Mouse (Mus musculus) MEL (cell line): ENCODE data around the gene Bet1l. TPM values are rescaled to one million over a fixed set of nuclear protein-coding genes. Genes with fewer than 3 reads are reported as not detected.

Experiments
- DNase-seq: peaks from one replicate; pipeline ENCODE4 v3.0.0; 2011; ENCODE audit warnings: low read depth, low spot score
- H3K27ac ChIP-seq: 2 replicates; pipeline ENCODE4 v1.5.1; 2012; ENCODE audit warnings: low read depth, mild to moderate bottlenecking, control low read depth, low read length, moderate library complexity; ENCODE audit not compliant: control insufficient read depth
- H3K27me3 ChIP-seq, 2 experiments: fragments of 150-350 bp in 1 of 2; sonication (generic) in 1 of 2; 2 replicates each; pipeline ENCODE4 v1.6.1; 2012; ENCODE audit warnings: low read length in 2 of 2, mild to moderate bottlenecking in 2 of 2, improper control_type of control experiment in 1 of 2, moderate library complexity in 1 of 2; ENCODE audit not compliant: insufficient read depth in 2 of 2, control insufficient read depth in 1 of 2
- H3K36me3 ChIP-seq, 2 experiments: 2 replicates each; pipeline ENCODE4 v1.6.1; 2012 to 2014; ENCODE audit warnings: low read length in 2 of 2, improper control_type of control experiment in 1 of 2, inconsistent platforms in 1 of 2, mild to moderate bottlenecking in 1 of 2; ENCODE audit not compliant: insufficient read depth in 2 of 2, control insufficient read depth in 1 of 2
- H3K4me1 ChIP-seq, 2 experiments: fragments of 150-350 bp in 1 of 2; sonication (generic) in 1 of 2; 2 replicates each; pipeline ENCODE4 v1.6.1; 2012; ENCODE audit warnings: low read length in 2 of 2, improper control_type of control experiment in 1 of 2, mild to moderate bottlenecking in 1 of 2; ENCODE audit not compliant: insufficient read depth in 2 of 2, control insufficient read depth in 1 of 2
- H3K4me3 ChIP-seq, 2 experiments: fragments of 150-350 bp in 1 of 2; sonication (generic) in 1 of 2; 2 replicates each; pipeline ENCODE4 v1.5.1; 2012; ENCODE audit warnings: low read depth in 2 of 2, low read length in 2 of 2, mild to moderate bottlenecking in 2 of 2, moderate library complexity in 2 of 2, control low read depth in 1 of 2, improper control_type of control experiment in 1 of 2; ENCODE audit not compliant: control insufficient read depth in 1 of 2, insufficient read depth in 1 of 2
- H3K79me2 ChIP-seq: 2 replicates; pipeline ENCODE4 v1.6.1; 2012; ENCODE audit warnings: mild to moderate bottlenecking, low read length, moderate library complexity; ENCODE audit not compliant: control insufficient read depth, poor library complexity, insufficient read depth
- H3K9ac ChIP-seq: 2 replicates; pipeline ENCODE4 v1.6.1; 2012; ENCODE audit warnings: low read depth, mild to moderate bottlenecking, control low read depth, low read length, moderate library complexity; ENCODE audit not compliant: control insufficient read depth, poor library complexity, severe bottlenecking
- H3K9me3 ChIP-seq: fragments of 150-350 bp; sonication (generic); replicated peaks from 2 replicates; pipeline ENCODE4 v1.6.1; 2012; ENCODE audit warnings: mild to moderate bottlenecking, low read length, improper control_type of control experiment, moderate library complexity; ENCODE audit not compliant: insufficient read depth
- CHD2 ChIP-seq: IDR thresholded peaks from 2 replicates; pipeline ENCODE4 v1.6.1; 2011; ENCODE audit warnings: low read length, improper control_type of control experiment
- ELF1 ChIP-seq: IDR thresholded peaks from 2 replicates; pipeline ENCODE4 v1.6.1; 2014; ENCODE audit warnings: low read depth, mild to moderate bottlenecking, inconsistent platforms, low read length, improper control_type of control experiment, moderate library complexity
- HCFC1 ChIP-seq: IDR thresholded peaks from 2 replicates; pipeline ENCODE4 v1.6.1; 2012; ENCODE audit warnings: low read depth, mild to moderate bottlenecking, inconsistent platforms, low read length, improper control_type of control experiment, moderate library complexity
- MAFK ChIP-seq: IDR thresholded peaks from 2 replicates; pipeline ENCODE4 v1.6.1; 2011; ENCODE audit warnings: low read depth, mild to moderate bottlenecking, low read length, improper control_type of control experiment, borderline replicate concordance
- MAX ChIP-seq: IDR thresholded peaks from 2 replicates; pipeline ENCODE4 v1.6.1; 2011; ENCODE audit warnings: low read length, improper control_type of control experiment
- MYB ChIP-seq: IDR thresholded peaks from 2 replicates; pipeline ENCODE4 v1.6.1; 2011; ENCODE audit warnings: mild to moderate bottlenecking, low read depth, low read length, improper control_type of control experiment
- MYC ChIP-seq: IDR thresholded peaks from 2 replicates; pipeline ENCODE4 v1.6.1; 2011; ENCODE audit warnings: low read depth, mild to moderate bottlenecking, low read length, improper control_type of control experiment, moderate library complexity
- NELFE ChIP-seq: IDR thresholded peaks from 2 replicates; pipeline ENCODE4 v1.6.1; 2011; ENCODE audit warnings: low read depth, low read length, improper control_type of control experiment
- RAD21 ChIP-seq: IDR thresholded peaks from 2 replicates; pipeline ENCODE4 v1.6.1; 2011; ENCODE audit warnings: mild to moderate bottlenecking, low read depth, low read length, improper control_type of control experiment
- RCOR1 ChIP-seq: IDR thresholded peaks from 2 replicates; pipeline ENCODE4 v1.6.1; 2012; ENCODE audit warnings: low read depth, mild to moderate bottlenecking, inconsistent platforms, low read length, improper control_type of control experiment
- SIN3A ChIP-seq: IDR thresholded peaks from 2 replicates; pipeline ENCODE4 v1.6.1; 2012; ENCODE audit warnings: low read length, improper control_type of control experiment, inconsistent platforms
- SMC3 ChIP-seq: IDR thresholded peaks from 2 replicates; pipeline ENCODE4 v1.6.1; 2011; ENCODE audit warnings: low read depth, low read length, improper control_type of control experiment
- TAL1 ChIP-seq: IDR thresholded peaks from 2 replicates; pipeline ENCODE4 v1.6.1; 2012; ENCODE audit warnings: mild to moderate bottlenecking, inconsistent platforms, low read length, moderate library complexity, mixed read lengths
- USF1 ChIP-seq: IDR thresholded peaks from 2 replicates; pipeline ENCODE4 v1.6.1; 2014; ENCODE audit warnings: low read depth, mild to moderate bottlenecking, inconsistent platforms, low read length, improper control_type of control experiment, moderate library complexity
- ZC3H11A ChIP-seq: IDR thresholded peaks from 2 replicates; pipeline ENCODE4 v1.6.1; 2012; ENCODE audit warnings: low read depth, mild to moderate bottlenecking, inconsistent platforms, low read length, improper control_type of control experiment
- ZKSCAN1 ChIP-seq: IDR thresholded peaks from 2 replicates; pipeline ENCODE4 v1.6.1; 2012; ENCODE audit warnings: low read depth, mild to moderate bottlenecking, inconsistent platforms, low read length, improper control_type of control experiment, moderate library complexity
- ZMIZ1 ChIP-seq: IDR thresholded peaks from 2 replicates; pipeline ENCODE4 v1.6.1; 2012; ENCODE audit warnings: low read depth, mild to moderate bottlenecking, inconsistent platforms, low read length, improper control_type of control experiment, moderate library complexity
- ZNF384 ChIP-seq: IDR thresholded peaks from 2 replicates; pipeline ENCODE4 v1.6.1; 2012; ENCODE audit warnings: low read depth, mild to moderate bottlenecking, inconsistent platforms, low read length, improper control_type of control experiment
- polyA plus RNA-seq, 2 experiments: library from polyadenylated mRNA; stranded (reverse) in 1 of 2; unstranded in 1 of 2; fragments of >175 nt in 1 of 2; fragments of >200 nt in 1 of 2; gene quantifications; 2 replicates each; pipeline versions ENCODE4 v1.2.1 to v1.2.4; 2012; ENCODE audit warnings: low replicate concordance in 2 of 2, low read depth in 1 of 2; ENCODE audit not compliant: insufficient read length in 2 of 2, insufficient read depth in 1 of 2, missing spikeins in 1 of 2
- total RNA-seq: library from RNA; depleted of rRNA; stranded (reverse); fragments of 300-350 nt; gene quantifications from 2 replicates; pipeline ENCODE4 v1.2.3, GENCODE M21; 2012

Bet1l gene
- total and polyA plus RNA-seq, 3 experiments = 16.0 to 26.2 TPM; not detected in 1

- H3K79me2 ChIP-seq = no peaks in the 10 kb centered on the region
- no peaks in the 10 kb centered on the region for H3K36me3 ChIP-seq
- H3K27me3 ChIP-seq = no peaks in the 10 kb centered on the region
- no peak overlapping the region for H3K9ac ChIP-seq
- H3K27ac ChIP-seq = no peak overlapping the region
- TF ChIP-seq MAFK (no peak), NELFE (no peak)
- no peak overlapping the region for H3K4me3 ChIP-seq
- H3K4me1 ChIP-seq = no peaks in the 10 kb centered on the region
- no peaks in the 10 kb centered on the region for H3K9me3 ChIP-seq
- no peak for DNase-seq
Measured at GRCm38 (mm10) chr7:140902036-140902875, 44.9 kb upstream of the Bet1l start.

DNA sequence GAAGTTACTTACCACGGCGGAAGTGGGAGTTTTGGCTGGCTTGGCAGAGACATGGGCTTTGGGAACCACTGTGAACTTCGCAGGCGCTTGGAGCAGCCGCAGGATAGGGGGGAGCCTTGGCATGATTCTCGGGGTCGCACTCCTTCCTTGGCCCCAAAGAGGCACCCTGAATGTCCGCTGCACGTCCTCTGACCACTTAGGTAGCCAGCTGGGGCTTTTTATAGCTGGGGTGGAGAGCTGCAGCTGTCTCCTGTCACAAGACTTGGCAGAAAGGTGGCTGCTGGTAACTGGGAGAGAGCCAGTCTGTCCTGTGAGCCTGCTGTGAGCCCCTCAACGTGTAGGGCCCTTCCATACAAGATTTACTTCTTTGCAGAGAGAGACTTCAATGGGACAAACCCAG lies 42.8 kb upstream of the Bet1l start, which contains the start of gene Cox8b:
Gene Cox8b (minus strand): TSS at position 227 of the 400 bp plus-strand sequence.
- H3K4me3 ChIP-seq = no peak within 1 kb of the TSS
- TF ChIP-seq ELF1 = no peak
- no peak for TF ChIP-seq CHD2
- no peak for TF ChIP-seq SIN3A
- no peak for TF ChIP-seq ZNF384
- no peak for TF ChIP-seq MYC
- no peak for TF ChIP-seq RCOR1
- no peak for TF ChIP-seq ZC3H11A
- TF ChIP-seq USF1 = no peak
- no peak for TF ChIP-seq ZMIZ1
- no peak for TF ChIP-seq MYB
- no peak for TF ChIP-seq HCFC1
- no peak for TF ChIP-seq SMC3
- TF ChIP-seq RAD21 = no peak
- no peak for TF ChIP-seq ZKSCAN1
- TF ChIP-seq MAFK = no peak
- TF ChIP-seq TAL1 = no peak
- TF ChIP-seq MAX = no peak
- H3K27me3 ChIP-seq = no peaks in the 10 kb centered on the region
- H3K36me3 ChIP-seq = no peaks in the 10 kb centered on the region
- no peak within 1 kb of the TSS for H3K9ac ChIP-seq
- no peak for DNase-seq
- no peaks in the 10 kb centered on the region for H3K4me1 ChIP-seq
- H3K79me2 ChIP-seq = no peaks in the 10 kb centered on the region
- no peaks in the 10 kb centered on the region for H3K9me3 ChIP-seq
- H3K27ac ChIP-seq = no peak within 1 kb of the TSS
